Mouse (Mus musculus) hindbrain, embryonic 14.5 days (tissue): ENCODE data around the gene Pfkm. TPM values are rescaled to one million over a fixed set of nuclear protein-coding genes. Genes with fewer than 3 reads are reported as not detected.

Experiments
- ATAC-seq: fragments of 200-750 bp; cut with Nextera tagmentation; 2 replicates; pipeline ENCODE4 v1.8.0; 2017; ENCODE audit warnings: moderate number of reproducible peaks, mild to moderate bottlenecking, moderate TSS enrichment, moderate library complexity; ENCODE audit not compliant: low FRiP score
- DNase-seq: peaks from one replicate; pipeline ENCODE4 v3.0.0-alpha.2; 2015; ENCODE audit warnings: low spot score
- H3K27ac ChIP-seq: fragments of 300-500 bp; sonication (generic); 2 replicates; pipeline ENCODE4 v1.5.1; 2014; ENCODE audit warnings: mild to moderate bottlenecking, moderate library complexity
- H3K27me3 ChIP-seq: fragments of 300-500 bp; sonication (generic); 2 replicates; pipeline ENCODE4 v1.6.1; 2014; ENCODE audit warnings: mild to moderate bottlenecking, low read length, mixed read lengths; ENCODE audit not compliant: control insufficient read depth, insufficient read depth
- H3K36me3 ChIP-seq: fragments of 300-500 bp; sonication (generic); replicated peaks from 2 replicates; pipeline ENCODE4 v1.6.1; 2014; ENCODE audit not compliant: control insufficient read depth, insufficient read depth
- H3K4me1 ChIP-seq: fragments of 300-500 bp; sonication (generic); replicated peaks from 2 replicates; pipeline ENCODE4 v1.6.1; 2014; ENCODE audit warnings: antibody characterized with exemption, low read length, mixed read lengths; ENCODE audit not compliant: control insufficient read depth, insufficient read depth
- H3K4me2 ChIP-seq: fragments of 300-500 bp; sonication (generic); replicated peaks from 2 replicates; pipeline ENCODE4 v1.6.1; 2014; ENCODE audit warnings: mild to moderate bottlenecking, moderate library complexity
- H3K4me3 ChIP-seq: fragments of 300-500 bp; sonication (generic); replicated peaks from 2 replicates; pipeline ENCODE4 v1.5.1; 2014; ENCODE audit warnings: mild to moderate bottlenecking, low read length
- H3K9ac ChIP-seq: fragments of 300-500 bp; sonication (generic); 2 replicates; pipeline ENCODE4 v1.6.1; 2014
- H3K9me3 ChIP-seq: fragments of 300-500 bp; sonication (generic); 2 replicates; pipeline ENCODE4 v1.6.1; 2016; ENCODE audit warnings: low read length; ENCODE audit not compliant: control insufficient read depth
- WGBS: fragments of 180-500 bp; shearing (Covaris S2); extraction: QIAGEN DNeasy Blood & Tissue Kit; methylation state at CpG from one replicate; pipeline ENCODE4 v1.1.7; 2014; 5-methylcytosine and 5-hydroxymethylcytosine counted together
- polyA plus RNA-seq: library from polyadenylated mRNA; unstranded; fragments of >200 nt; fragmentation: Nextera tagmentation; extraction: Ambion mirVana; gene quantifications from 2 replicates; pipeline ENCODE4 v1.2.1, GENCODE M21; 2014

Pfkm gene
- polyA plus RNA-seq, 1 experiment from 2014 or later = 77.6 TPM

GRCm38 (mm10) chr15:98144861-98145507 is 52.6 kb downstream of the Pfkm start:
- no peak for DNase-seq
- WGBS = 1% methylated on average over 36 of the region's 36 CpGs
- peak; percentile 60 for ATAC-seq

GRCm38 (mm10) chr15:98145559-98146181 is 53.3 kb downstream of the Pfkm start:
- Histone ChIP-seq H3K4me3 (peak overlapping the region; percentile 95), H3K9me3 (no peaks in the 10 kb centered on the region), H3K27me3 (no peaks in the 10 kb centered on the region), H3K4me2 (peak overlapping the region; percentile 91), H3K9ac (peak overlapping the region; percentile 96), H3K27ac (peak overlapping the region; percentile 73), H3K4me1 (peaks cover 12% of the 10 kb centered on the region), H3K36me3 (peaks cover 19% of the 10 kb centered on the region)
- under 1% methylated on average over 38 of the region's 38 CpGs for WGBS
- ATAC-seq (peak; percentile 96), DNase-seq (peak; percentile 96)

More at GRCm38 (mm10) chr15:98144861-98145507, 52.6 kb downstream of the Pfkm start:
- peak overlapping the region; percentile 96 for H3K9ac ChIP-seq
- H3K4me2 ChIP-seq = peak overlapping the region; percentile 91
- H3K4me3 ChIP-seq = peak overlapping the region; percentile 95
- H3K9me3 ChIP-seq = no peaks in the 10 kb centered on the region
- no peaks in the 10 kb centered on the region for H3K27me3 ChIP-seq
- H3K27ac ChIP-seq = peak overlapping the region; percentile 73
- peaks cover 12% of the 10 kb centered on the region for H3K4me1 ChIP-seq
- peaks cover 26% of the 10 kb centered on the region for H3K36me3 ChIP-seq

DNA sequence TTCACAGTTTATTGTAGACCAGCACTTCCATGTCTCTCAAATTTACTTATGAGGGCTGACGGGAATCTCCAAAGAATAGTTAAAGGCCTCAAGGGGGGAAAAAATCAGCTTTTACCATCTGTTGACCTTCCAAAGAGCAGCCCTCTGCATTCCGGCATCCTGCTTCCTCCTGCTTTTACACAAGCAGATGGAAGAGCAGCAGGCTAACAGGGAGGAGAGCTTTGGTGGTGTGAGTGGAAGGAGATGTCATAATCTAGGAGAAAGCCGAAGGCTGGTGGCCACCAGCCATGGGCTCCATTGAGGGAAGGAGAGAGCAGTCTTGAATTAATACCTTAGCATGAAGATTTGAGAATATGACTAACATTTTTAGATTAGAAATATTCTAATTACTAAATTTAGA is 56.0 kb downstream of the Pfkm start:
- 79% methylated on average over 3 of the region's 3 CpGs for WGBS
- Histone ChIP-seq H3K27me3 (no peaks in the 10 kb centered on the region), H3K27ac (no peak overlapping the region), H3K9me3 (no peaks in the 10 kb centered on the region), H3K4me2 (no peak overlapping the region), H3K4me1 (peaks cover 12% of the 10 kb centered on the region), H3K4me3 (no peak overlapping the region), H3K36me3 (no peaks in the 10 kb centered on the region), H3K9ac (no peak overlapping the region)
- ATAC-seq = no peak
- no peak for DNase-seq

- WGBS = 81% methylated on average over 10 of the region's 10 CpGs
- Histone ChIP-seq H3K27me3 (no peaks in the 10 kb centered on the region), H3K9me3 (no peaks in the 10 kb centered on the region), H3K27ac (no peak overlapping the region), H3K9ac (no peak overlapping the region), H3K4me1 (peaks cover 10% of the 10 kb centered on the region), H3K36me3 (no peaks in the 10 kb centered on the region), H3K4me3 (no peak overlapping the region), H3K4me2 (no peak overlapping the region)
- ATAC-seq (no peak), DNase-seq (no peak)
Observed at GRCm38 (mm10) chr15:98149166-98149602, 56.8 kb downstream of the Pfkm start.

- H3K27me3 ChIP-seq = no peaks in the 10 kb centered on the region
- no peak overlapping the region for H3K4me2 ChIP-seq
- no peaks in the 10 kb centered on the region for H3K9me3 ChIP-seq
- ATAC-seq (no peak), DNase-seq (no peak)
- no peak overlapping the region for H3K9ac ChIP-seq
- no peaks in the 10 kb centered on the region for H3K4me1 ChIP-seq
- H3K36me3 ChIP-seq = no peaks in the 10 kb centered on the region
- 73% methylated on average over 7 of the region's 7 CpGs for WGBS
- H3K4me3 ChIP-seq = no peak overlapping the region
- H3K27ac ChIP-seq = no peak overlapping the region
Observed at GRCm38 (mm10) chr15:98152916-98153315, 60.5 kb downstream of the Pfkm start.

DNA sequence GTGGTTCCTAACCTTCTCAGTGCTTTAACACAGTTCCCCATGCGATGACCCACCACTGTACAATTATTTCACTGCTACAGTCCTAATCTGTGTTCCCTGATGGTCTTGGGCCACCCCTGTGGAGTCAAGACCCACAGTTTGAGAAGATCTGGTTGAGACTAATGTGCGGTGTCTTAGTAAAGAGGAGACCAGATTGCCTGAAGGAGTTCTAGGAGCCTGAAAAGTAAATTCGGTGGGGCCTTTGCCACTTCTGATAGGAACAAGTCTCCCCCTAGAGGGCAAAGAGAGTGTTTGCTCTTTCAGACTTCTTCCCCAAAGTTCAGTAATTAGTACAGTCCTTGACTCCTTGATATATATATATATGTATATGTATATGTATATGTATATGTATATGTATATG is 61.2 kb downstream of the Pfkm start:
- DNase-seq (peak; percentile 71), ATAC-seq (no peak)
- Histone ChIP-seq H3K4me1 (no peaks in the 10 kb centered on the region), H3K9me3 (no peaks in the 10 kb centered on the region), H3K36me3 (no peaks in the 10 kb centered on the region), H3K27ac (no peak overlapping the region), H3K27me3 (no peaks in the 10 kb centered on the region), H3K9ac (no peak overlapping the region), H3K4me3 (no peak overlapping the region), H3K4me2 (no peak overlapping the region)
- WGBS = 39% methylated on average over 3 of the region's 3 CpGs

DNA sequence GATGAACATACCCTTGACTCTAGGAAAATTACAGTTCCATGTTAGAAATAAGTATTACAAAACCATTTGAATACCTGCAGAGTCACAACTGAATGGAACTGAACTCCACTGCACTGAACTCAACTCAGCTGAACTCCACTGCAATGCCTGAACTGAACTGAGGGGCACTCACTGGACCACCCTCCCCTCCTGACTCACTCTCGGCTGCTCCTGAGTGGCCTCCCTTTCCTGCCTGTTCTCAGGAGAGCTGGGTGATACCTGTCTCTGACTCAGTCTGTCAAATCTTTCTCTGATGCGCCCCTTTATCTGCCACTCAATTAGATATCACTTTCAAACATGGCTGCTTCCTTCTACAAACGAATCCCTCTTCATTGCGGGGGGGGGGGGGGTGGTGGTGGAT is 61.8 kb downstream of the Pfkm start:
- Histone ChIP-seq H3K9ac (no peak overlapping the region), H3K4me1 (no peaks in the 10 kb centered on the region), H3K27me3 (no peaks in the 10 kb centered on the region), H3K4me2 (no peak overlapping the region), H3K9me3 (no peaks in the 10 kb centered on the region), H3K36me3 (no peaks in the 10 kb centered on the region), H3K27ac (no peak overlapping the region), H3K4me3 (no peak overlapping the region)
- no peak for DNase-seq
- ATAC-seq = no peak
- WGBS = 66% methylated on average over 4 of the region's 4 CpGs

DNA sequence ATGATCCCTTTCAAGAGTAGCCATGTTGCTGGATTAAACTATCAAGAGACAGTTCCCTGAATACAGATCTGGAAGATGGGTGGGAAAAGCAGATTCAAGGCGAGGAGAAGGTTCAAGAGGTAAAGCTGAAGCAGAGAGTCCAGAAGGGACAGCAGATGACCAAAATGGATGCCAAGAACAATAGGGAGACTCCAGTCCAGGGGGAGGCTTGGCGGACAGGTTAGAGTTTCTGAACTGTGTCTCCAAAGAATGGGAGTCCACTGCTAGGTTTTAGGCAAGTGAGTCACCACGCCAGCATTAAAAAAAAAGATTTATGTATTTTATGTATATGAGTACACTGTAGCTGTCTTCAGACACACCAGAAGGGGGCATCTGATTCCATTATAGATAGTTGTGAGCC is 62.2 kb downstream of the Pfkm start:
- H3K27ac ChIP-seq = no peak overlapping the region
- no peaks in the 10 kb centered on the region for H3K4me1 ChIP-seq
- H3K4me3 ChIP-seq = no peak overlapping the region
- H3K4me2 ChIP-seq = no peak overlapping the region
- no peak overlapping the region for H3K9ac ChIP-seq
- H3K27me3 ChIP-seq = no peaks in the 10 kb centered on the region
- 83% methylated on average over 3 of the region's 3 CpGs for WGBS
- H3K9me3 ChIP-seq = no peaks in the 10 kb centered on the region
- ATAC-seq = no peak
- DNase-seq = no peak
- H3K36me3 ChIP-seq = no peaks in the 10 kb centered on the region

GRCm38 (mm10) chr15:98155272-98155671 is 62.9 kb downstream of the Pfkm start:
- Histone ChIP-seq H3K9ac (no peak overlapping the region), H3K4me2 (no peak overlapping the region), H3K9me3 (no peaks in the 10 kb centered on the region), H3K27ac (no peak overlapping the region), H3K4me3 (no peak overlapping the region), H3K36me3 (no peaks in the 10 kb centered on the region), H3K4me1 (no peaks in the 10 kb centered on the region), H3K27me3 (no peaks in the 10 kb centered on the region)
- ATAC-seq = no peak
- 92% methylated on average over 5 of the region's 5 CpGs for WGBS
- DNase-seq = no peak
